Mouse (Mus musculus) heart, embryonic 15.5 days (tissue): Measurements from ENCODE around the gene Spata31d1d. TPM values are rescaled to one million over a fixed set of nuclear protein-coding genes. Genes with fewer than 3 reads are reported as not detected.
"Not testable (repeated sequence)": the region's sequence is repeated elsewhere in the genome, so short reads cannot be mapped to it uniquely, and the experiment has no call there.

Source experiments
- ATAC-seq: fragments of 200-750 bp; cut with Nextera tagmentation; replicated peaks from 2 replicates; pipeline ENCODE4 v1.8.0; 2017; ENCODE audit warnings: low read depth, moderate TSS enrichment; ENCODE audit not compliant: insufficient number of reproducible peaks, insufficient read depth, low FRiP score
- H3K27ac ChIP-seq: fragments of 300-500 bp; sonication (generic); 2 replicates; pipeline ENCODE4 v1.5.1; 2015; ENCODE audit warnings: mild to moderate bottlenecking, inconsistent platforms
- H3K27me3 ChIP-seq: fragments of 300-500 bp; sonication (generic); 2 replicates; pipeline ENCODE4 v1.6.1; 2015; ENCODE audit warnings: inconsistent platforms
- H3K36me3 ChIP-seq: fragments of 300-500 bp; sonication (generic); 2 replicates; pipeline ENCODE4 v1.6.1; 2015; ENCODE audit warnings: mild to moderate bottlenecking, inconsistent platforms
- H3K4me1 ChIP-seq: fragments of 300-500 bp; sonication (generic); replicated peaks from 2 replicates; pipeline ENCODE4 v1.6.1; 2015; ENCODE audit warnings: inconsistent platforms
- H3K4me2 ChIP-seq: fragments of 300-500 bp; sonication (generic); 2 replicates; pipeline ENCODE4 v1.6.1; 2015; ENCODE audit warnings: inconsistent platforms, mild to moderate bottlenecking, moderate library complexity
- H3K4me3 ChIP-seq: fragments of 300-500 bp; sonication (generic); 2 replicates; pipeline ENCODE4 v1.5.1; 2015; ENCODE audit warnings: mild to moderate bottlenecking, inconsistent platforms
- H3K9ac ChIP-seq: fragments of 300-500 bp; sonication (generic); 2 replicates; pipeline ENCODE4 v1.6.1; 2015; ENCODE audit warnings: mild to moderate bottlenecking, inconsistent platforms
- H3K9me3 ChIP-seq: fragments of 300-500 bp; sonication (generic); replicated peaks from 2 replicates; pipeline ENCODE4 v1.6.1; 2016; ENCODE audit warnings: inconsistent platforms
- WGBS: fragments of 180-500 bp; shearing (Covaris S2); methylation state at CpG from one replicate; pipeline ENCODE4 v1.1.7; 2015; ENCODE audit warnings: mixed read lengths; 5-methylcytosine and 5-hydroxymethylcytosine counted together
- polyA plus RNA-seq: library from polyadenylated mRNA; unstranded; fragments of >200 nt; fragmentation: Nextera tagmentation; extraction: Ambion mirVana; gene quantifications from 2 replicates; pipeline ENCODE4 v1.2.1, GENCODE M21; 2015

Spata31d1d gene
- not detected in 2 replicates for polyA plus RNA-seq

DNA sequence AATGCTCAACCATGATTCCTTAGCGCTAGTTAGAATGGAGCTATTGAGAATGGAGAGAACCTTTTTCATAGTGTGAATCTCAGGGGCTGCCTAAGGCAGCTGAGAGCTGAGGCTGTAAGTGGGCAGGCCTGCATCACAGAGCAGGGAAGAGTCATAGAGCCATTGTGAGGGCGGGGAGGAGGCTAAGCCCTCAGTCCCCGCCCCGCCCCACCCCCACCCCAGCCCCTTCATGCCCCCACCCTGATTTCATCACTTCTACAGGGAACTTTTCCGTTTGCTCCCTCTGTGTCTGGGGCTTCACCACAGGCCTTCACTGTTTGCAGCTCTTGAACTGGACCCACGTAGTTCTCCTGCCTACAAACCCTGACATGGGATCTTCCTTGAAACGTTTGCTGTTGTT, at the start of gene Spata31d1d:
Gene Spata31d1d (minus strand): TSS at position 101 of the 400 bp plus-strand sequence.
- Histone ChIP-seq H3K27ac (no peak within 1 kb of the TSS), H3K4me1 (peaks cover 4% of the 10 kb centered on the region; the same call in 1 of the 2 replicates), H3K9me3 (no peaks in the 10 kb centered on the region), H3K4me3 (no peak within 1 kb of the TSS), H3K36me3 (no peaks in the 10 kb centered on the region), H3K9ac (no peak within 1 kb of the TSS), H3K4me2 (no peak within 1 kb of the TSS), H3K27me3 (peaks cover 13% of the 10 kb centered on the region)
- no peak for ATAC-seq
- WGBS = 37% methylated on average over 7 of the region's 7 CpGs

DNA sequence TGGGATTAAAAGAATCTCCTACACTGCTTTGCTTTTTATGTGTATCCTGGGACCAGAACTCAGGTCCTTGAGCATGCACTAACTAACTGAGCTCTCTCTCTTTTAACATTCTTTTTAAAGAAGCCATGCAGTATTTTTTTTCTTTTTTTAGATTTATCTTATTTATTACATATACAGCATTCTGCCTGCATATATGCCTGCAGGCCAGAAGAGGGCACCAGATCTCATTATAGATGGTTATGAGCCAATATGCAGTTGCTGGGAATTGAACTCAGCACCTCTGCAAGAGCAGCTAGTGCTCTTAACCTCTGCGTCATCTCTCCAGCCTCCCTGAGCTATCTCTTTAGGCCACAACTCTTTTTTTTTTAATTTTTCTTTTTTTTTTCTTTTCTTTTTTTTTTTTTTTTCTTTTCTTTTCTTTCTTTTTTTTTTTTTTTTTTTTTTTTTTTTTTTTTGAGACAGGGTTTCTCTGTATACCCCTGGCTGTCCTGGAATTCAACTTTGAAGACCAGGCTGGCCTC, 48.3 kb upstream of the Spata31d1d start:
- not testable (repeated sequence) for H3K4me2 ChIP-seq, H3K4me3 ChIP-seq, H3K4me1 ChIP-seq, H3K27ac ChIP-seq, H3K27me3 ChIP-seq, ATAC-seq, H3K9ac ChIP-seq, H3K9me3 ChIP-seq
- WGBS = 96% methylated on average over 1 of the region's 1 CpGs
- H3K36me3 ChIP-seq = peaks cover 78% of the 10 kb centered on the region

DNA sequence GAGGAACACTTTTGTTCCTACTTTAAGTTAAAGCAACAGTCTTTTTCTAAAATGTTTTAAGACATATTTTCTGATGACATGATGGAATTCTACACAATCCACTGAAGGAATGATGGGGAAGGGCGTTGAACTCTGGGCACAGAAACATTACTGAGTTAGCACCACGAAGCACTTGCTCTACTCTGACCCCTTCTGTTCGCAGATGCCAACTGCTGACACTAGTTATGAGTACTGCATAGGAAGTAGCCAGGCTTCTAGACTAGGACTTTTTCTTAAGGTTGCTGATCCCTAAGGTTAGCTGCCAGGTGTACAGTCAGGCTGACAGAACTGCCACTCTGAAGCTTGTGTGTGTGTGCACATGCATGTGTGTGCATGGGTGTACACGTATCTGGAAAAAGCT, 47.7 kb upstream of the Spata31d1d start:
- peaks cover 5% of the 10 kb centered on the region for H3K4me1 ChIP-seq

GRCm38 (mm10) chr13:59775168-59775567, 43.6 kb upstream of the Spata31d1d start:
- Histone ChIP-seq H3K27me3 (no peaks in the 10 kb centered on the region), H3K36me3 (peaks cover 47% of the 10 kb centered on the region), H3K4me3 (no peak overlapping the region), H3K9me3 (no peaks in the 10 kb centered on the region), H3K27ac (peak overlapping the region; percentile 83), H3K4me2 (no peak overlapping the region), H3K4me1 (peaks cover 20% of the 10 kb centered on the region), H3K9ac (no peak overlapping the region)
- WGBS = 50% methylated on average over 3 of the region's 3 CpGs
- peak; percentile 44 for ATAC-seq

More for the DNA sequence above, 47.7 kb upstream of the Spata31d1d start:
- Histone ChIP-seq H3K4me2 (no peak overlapping the region), H3K27ac (no peak overlapping the region), H3K9me3 (no peaks in the 10 kb centered on the region), H3K9ac (no peak overlapping the region), H3K4me3 (no peak overlapping the region), H3K27me3 (no peaks in the 10 kb centered on the region), H3K36me3 (peaks cover 72% of the 10 kb centered on the region)
- no peak for ATAC-seq
- WGBS = 82% methylated on average over 4 of the region's 4 CpGs

- H3K9ac ChIP-seq = peak overlapping the region; percentile 79; the same call in 1 of the 2 replicates
- H3K4me1 ChIP-seq = peaks cover 45% of the 10 kb centered on the region
- H3K27ac ChIP-seq = peak overlapping the region; percentile 100
- ATAC-seq = peak; percentile 28; the same call in 1 of the 2 replicates
- peaks cover 11% of the 10 kb centered on the region; the same call in 1 of the 2 replicates for H3K36me3 ChIP-seq
- H3K27me3 ChIP-seq = no peaks in the 10 kb centered on the region
- H3K4me2 ChIP-seq = peak overlapping the region; percentile 84
- H3K9me3 ChIP-seq = no peaks in the 10 kb centered on the region
- WGBS = 8% methylated on average over 9 of the region's 9 CpGs
- peak overlapping the region; percentile 94 for H3K4me3 ChIP-seq
Observed at GRCm38 (mm10) chr13:59771257-59771656, 39.7 kb upstream of the Spata31d1d start.

DNA sequence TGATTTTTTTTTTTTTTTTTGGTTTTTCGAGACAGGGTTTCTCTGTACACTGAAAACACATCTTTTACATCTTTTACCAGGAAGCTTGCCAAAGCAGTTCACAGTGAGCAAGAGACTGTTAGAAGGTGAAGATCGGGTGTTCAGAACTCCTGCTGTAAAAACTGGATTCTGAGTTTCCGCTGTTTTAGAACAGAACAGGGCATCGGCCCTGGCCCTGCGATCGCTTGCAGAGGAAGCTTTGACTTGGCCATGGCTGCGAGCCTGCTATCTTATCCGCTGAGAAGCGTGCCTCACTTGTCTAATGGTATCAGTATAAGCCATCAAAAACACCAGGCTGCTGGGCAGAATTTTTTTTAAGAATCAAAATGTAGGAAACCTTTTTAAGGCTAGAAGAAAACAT, 39.3 kb upstream of the Spata31d1d start:
- peaks cover 49% of the 10 kb centered on the region for H3K4me1 ChIP-seq
- 22% methylated on average over 9 of the region's 9 CpGs for WGBS
- H3K9me3 ChIP-seq = no peaks in the 10 kb centered on the region
- ATAC-seq = no peak
- H3K9ac ChIP-seq = peak overlapping the region; percentile 79
- no peaks in the 10 kb centered on the region for H3K27me3 ChIP-seq
- peak overlapping the region; percentile 84 for H3K4me2 ChIP-seq
- H3K4me3 ChIP-seq = peak overlapping the region; percentile 94
- peak overlapping the region; percentile 100 for H3K27ac ChIP-seq
- peaks cover 11% of the 10 kb centered on the region; the same call in 1 of the 2 replicates for H3K36me3 ChIP-seq

DNA sequence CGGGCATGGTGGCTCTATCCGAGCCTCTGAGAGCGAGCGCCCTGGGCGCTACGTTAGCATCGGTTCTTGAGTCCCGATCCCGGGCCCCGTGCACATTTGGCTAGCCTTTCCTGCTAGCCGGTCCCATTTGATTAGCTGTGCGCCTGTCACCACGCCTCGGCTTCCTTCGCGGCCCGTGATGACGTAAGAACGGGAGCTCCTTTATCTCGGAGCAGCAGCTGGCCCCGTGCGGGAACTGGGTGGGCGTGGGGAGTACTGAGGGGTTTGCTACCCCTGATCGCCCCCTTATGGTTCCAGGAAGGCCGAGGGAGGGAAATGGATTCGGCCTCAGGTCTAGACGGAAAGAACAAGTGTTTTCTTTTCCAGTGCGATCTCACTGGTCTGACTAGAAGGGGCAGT, 38.6 kb upstream of the Spata31d1d start:
- H3K9ac ChIP-seq = peak overlapping the region; percentile 79
- peaks cover 54% of the 10 kb centered on the region for H3K4me1 ChIP-seq
- peak; percentile 76 for ATAC-seq
- H3K4me3 ChIP-seq = peak overlapping the region; percentile 94
- under 1% methylated on average over 28 of the region's 28 CpGs for WGBS
- H3K9me3 ChIP-seq = no peaks in the 10 kb centered on the region
- H3K27me3 ChIP-seq = no peaks in the 10 kb centered on the region
- peak overlapping the region; percentile 100 for H3K27ac ChIP-seq
- peak overlapping the region; percentile 84 for H3K4me2 ChIP-seq
- peaks cover 11% of the 10 kb centered on the region; the same call in 1 of the 2 replicates for H3K36me3 ChIP-seq

DNA sequence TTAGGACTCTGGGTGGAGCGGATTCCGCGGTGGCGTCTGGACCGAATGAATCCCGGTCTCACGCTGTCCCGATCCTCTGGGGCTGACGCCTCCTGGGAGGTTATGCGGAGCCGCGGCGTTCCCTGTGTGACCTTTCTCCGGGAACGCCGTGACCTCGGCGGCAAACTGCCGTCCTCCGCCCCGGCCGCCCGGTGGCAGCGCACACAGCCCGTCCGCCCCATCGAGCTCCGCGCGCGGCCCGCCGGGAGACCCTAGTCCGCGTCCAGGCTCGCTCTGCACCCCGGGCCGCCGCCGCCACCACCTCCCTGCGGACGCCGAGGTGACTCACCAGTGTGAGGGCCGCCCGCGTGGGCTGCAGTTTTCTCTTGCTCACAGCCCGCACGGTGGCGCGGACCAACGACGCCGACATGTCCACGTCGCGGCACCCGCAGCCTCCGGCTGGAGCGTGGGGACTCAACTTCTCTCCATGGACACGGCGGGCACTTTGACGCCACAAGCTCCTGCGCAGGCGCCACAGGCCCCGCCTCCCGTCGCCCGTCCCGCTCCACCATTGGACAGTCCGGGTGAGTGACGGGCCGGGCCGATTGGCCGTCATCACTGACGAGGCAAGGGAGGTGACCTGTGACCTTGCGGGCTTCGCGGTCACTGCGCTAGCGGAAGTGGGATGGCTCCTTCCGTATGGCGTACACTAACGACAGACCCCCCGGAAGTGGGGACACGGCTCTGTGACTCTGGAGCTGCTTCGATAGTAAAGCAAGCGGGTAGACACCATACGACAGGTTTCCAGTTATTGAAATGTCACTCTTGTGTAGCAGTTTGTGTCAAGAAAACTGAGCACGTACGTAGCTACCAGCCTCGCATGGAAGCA, 38.0 kb upstream of the Spata31d1d start, which contains the start of gene Isca1:
Gene Isca1 (minus strand): TSS at position 515 of the 868 bp plus-strand sequence.
- Histone ChIP-seq H3K27me3 (no peaks in the 10 kb centered on the region), H3K9ac (peak within 1 kb of the TSS; percentile 94), H3K4me1 (peaks cover 48% of the 10 kb centered on the region), H3K27ac (peak within 1 kb of the TSS; percentile 100), H3K4me3 (peak within 1 kb of the TSS; percentile 94), H3K9me3 (no peaks in the 10 kb centered on the region), H3K4me2 (peak within 1 kb of the TSS; percentile 84), H3K36me3 (peaks cover 11% of the 10 kb centered on the region; the same call in 1 of the 2 replicates)
- peak; percentile 96 for ATAC-seq
- under 1% methylated on average over 91 of the region's 91 CpGs for WGBS

- Histone ChIP-seq H3K9me3 (no peaks in the 10 kb centered on the region), H3K4me3 (peak overlapping the region; percentile 94), H3K27me3 (no peaks in the 10 kb centered on the region), H3K27ac (peak overlapping the region; percentile 100; the same call in 1 of the 2 replicates), H3K4me1 (peaks cover 48% of the 10 kb centered on the region), H3K36me3 (peaks cover 11% of the 10 kb centered on the region; the same call in 1 of the 2 replicates), H3K4me2 (peak overlapping the region; percentile 84), H3K9ac (peak overlapping the region; percentile 94)
- 16% methylated on average over 13 of the region's 13 CpGs for WGBS
- ATAC-seq = no peak
Observed at GRCm38 (mm10) chr13:59768531-59768930, 37.0 kb upstream of the Spata31d1d start.

DNA sequence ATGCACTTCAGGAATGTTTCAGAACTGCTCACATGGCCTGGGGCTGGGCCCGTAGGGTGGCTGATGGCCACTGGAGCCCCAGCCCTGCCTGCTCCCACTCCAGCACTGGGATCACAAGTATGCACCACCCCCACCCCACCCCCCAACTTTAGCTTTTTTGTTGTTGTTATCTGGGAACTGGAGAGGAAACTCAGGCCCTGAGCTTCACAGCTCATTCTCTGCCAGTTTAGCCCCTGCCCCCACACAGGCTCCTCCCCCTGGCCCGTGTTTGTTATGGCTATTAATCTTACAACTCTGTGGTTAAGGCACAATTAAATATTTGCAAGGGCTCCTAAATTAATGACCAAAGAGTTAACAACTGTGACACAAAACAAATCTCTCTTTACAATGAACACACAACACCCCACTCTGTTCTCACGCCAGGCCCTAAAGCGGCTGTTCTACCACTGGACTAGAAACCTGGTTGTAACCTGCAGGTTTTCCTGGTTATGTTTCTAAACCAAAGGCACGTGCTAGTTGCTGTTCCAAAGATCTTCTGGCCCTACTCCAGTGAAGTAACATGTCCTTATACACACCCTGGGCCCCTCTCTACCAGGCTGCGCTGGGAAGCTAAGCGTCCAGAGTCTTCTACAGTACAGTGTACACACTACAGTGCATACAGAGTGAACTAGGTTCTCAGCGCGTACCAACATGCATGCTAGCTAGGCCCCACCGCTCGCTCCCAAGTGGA, 35.4 kb upstream of the Spata31d1d start:
- Histone ChIP-seq H3K27me3 (no peaks in the 10 kb centered on the region), H3K27ac (peak overlapping the region; percentile 48), H3K4me2 (peak overlapping the region; percentile 84), H3K9me3 (no peaks in the 10 kb centered on the region), H3K4me1 (peaks cover 46% of the 10 kb centered on the region), H3K9ac (0 out of 2 replicates have a peak overlapping the region, but pooled peaks have one; percentile 21), H3K4me3 (peak overlapping the region; percentile 94), H3K36me3 (peaks cover 11% of the 10 kb centered on the region)
- ATAC-seq = no peak
- 49% methylated on average over 11 of the region's 11 CpGs for WGBS

GRCm38 (mm10) chr13:59762791-59763190, 31.2 kb upstream of the Spata31d1d start:
- no peak for ATAC-seq
- H3K4me3 ChIP-seq = no peak overlapping the region
- peaks cover 50% of the 10 kb centered on the region for H3K36me3 ChIP-seq
- no peak overlapping the region for H3K4me2 ChIP-seq
- H3K27ac ChIP-seq = no peak overlapping the region
- no peaks in the 10 kb centered on the region for H3K27me3 ChIP-seq
- peaks cover 31% of the 10 kb centered on the region for H3K4me1 ChIP-seq
- WGBS = 83% methylated on average over 7 of the region's 7 CpGs
- no peak overlapping the region for H3K9ac ChIP-seq
- H3K9me3 ChIP-seq = no peaks in the 10 kb centered on the region
